Mouse (Mus musculus) forebrain, embryonic 10.5 days (tissue): ENCODE measurements around the gene Map3k3. TPM values are rescaled to one million over a fixed set of nuclear protein-coding genes. Genes with fewer than 3 reads are reported as not detected.
"Not testable (repeated sequence)": the region's sequence is repeated elsewhere in the genome, so short reads cannot be mapped to it uniquely, and the experiment has no call there.

Experiments
- DNase-seq: peaks from one replicate; pipeline ENCODE4 v3.0.0-alpha.2; 2017; ENCODE audit warnings: low spot score; ENCODE audit errors: extremely low spot score
- H3K27ac ChIP-seq: fragments of 300-500 bp; sonication (generic); 2 replicates; pipeline ENCODE4 v1.5.1; 2016; ENCODE audit warnings: mild to moderate bottlenecking
- H3K27me3 ChIP-seq: fragments of 300-500 bp; sonication (generic); 2 replicates; pipeline ENCODE4 v1.6.1; 2016; ENCODE audit warnings: mild to moderate bottlenecking; ENCODE audit not compliant: poor library complexity, severe bottlenecking
- H3K36me3 ChIP-seq: fragments of 300-500 bp; sonication (generic); replicated peaks from 2 replicates; pipeline ENCODE4 v1.6.1; 2016; ENCODE audit warnings: mild to moderate bottlenecking, moderate library complexity
- H3K4me1 ChIP-seq: fragments of 300-500 bp; sonication (generic); 2 replicates; pipeline ENCODE4 v1.6.1; 2016
- H3K4me3 ChIP-seq: fragments of 300-500 bp; sonication (generic); 2 replicates; pipeline ENCODE4 v1.5.1; 2016; ENCODE audit warnings: mild to moderate bottlenecking, moderate library complexity
- H3K9me3 ChIP-seq: fragments of 300-500 bp; sonication (generic); 2 replicates; pipeline ENCODE4 v1.6.1; 2016; ENCODE audit warnings: mild to moderate bottlenecking, moderate library complexity
- WGBS: fragments of 180-500 bp; shearing (Covaris S2); methylation state at CpG from one replicate; pipeline ENCODE4 v1.1.7; 2016; 5-methylcytosine and 5-hydroxymethylcytosine counted together
- polyA plus RNA-seq: library from polyadenylated mRNA; unstranded; fragments of >200 nt; fragmentation: Nextera tagmentation; extraction: Ambion mirVana; gene quantifications from 2 replicates; pipeline ENCODE4 v1.2.1, GENCODE M21; 2016

The Map3k3 gene
- polyA plus RNA-seq, 1 experiment from 2014 or later: 16.1 TPM

GRCm38 (mm10) chr11:106058020-106058419 lies 26.4 kb upstream of the Map3k3 start:
- no peaks in the 10 kb centered on the region for H3K9me3 ChIP-seq
- no peaks in the 10 kb centered on the region for H3K27me3 ChIP-seq
- no peak overlapping the region for H3K4me3 ChIP-seq
- 81% methylated on average over 8 of the region's 8 CpGs for WGBS
- no peak overlapping the region for H3K27ac ChIP-seq
- no peak for DNase-seq
- H3K4me1 ChIP-seq: no peaks in the 10 kb centered on the region
- H3K36me3 ChIP-seq: peaks cover 71% of the 10 kb centered on the region

GRCm38 (mm10) chr11:106060549-106060948 lies 23.9 kb upstream of the Map3k3 start:
- no peak overlapping the region for H3K27ac ChIP-seq
- no peaks in the 10 kb centered on the region for H3K4me1 ChIP-seq
- H3K36me3 ChIP-seq: peaks cover 46% of the 10 kb centered on the region
- H3K9me3 ChIP-seq: no peaks in the 10 kb centered on the region
- 93% methylated on average over 1 of the region's 1 CpGs for WGBS
- DNase-seq: no peak
- H3K27me3 ChIP-seq: no peaks in the 10 kb centered on the region
- H3K4me3 ChIP-seq: no peak overlapping the region

GRCm38 (mm10) chr11:106061311-106061710 lies 23.1 kb upstream of the Map3k3 start:
- no peaks in the 10 kb centered on the region for H3K27me3 ChIP-seq
- H3K27ac ChIP-seq: no peak overlapping the region
- DNase-seq: no peak
- H3K4me1 ChIP-seq: peaks cover under 1% of the 10 kb centered on the region
- no peaks in the 10 kb centered on the region for H3K9me3 ChIP-seq
- no peak overlapping the region for H3K4me3 ChIP-seq
- peaks cover 38% of the 10 kb centered on the region for H3K36me3 ChIP-seq
- 87% methylated on average over 1 of the region's 1 CpGs for WGBS

GRCm38 (mm10) chr11:106063756-106064155 lies 20.7 kb upstream of the Map3k3 start:
- Histone ChIP-seq H3K4me1 (peaks cover 14% of the 10 kb centered on the region), H3K4me3 (no peak overlapping the region), H3K36me3 (peaks cover 14% of the 10 kb centered on the region), H3K27ac (no peak overlapping the region), H3K27me3 (no peaks in the 10 kb centered on the region), H3K9me3 (no peaks in the 10 kb centered on the region)
- DNase-seq: no peak
- 84% methylated on average over 5 of the region's 5 CpGs for WGBS

GRCm38 (mm10) chr11:106065073-106065922 lies 19.1 kb upstream of the Map3k3 start:
- H3K36me3 ChIP-seq: peaks cover 8% of the 10 kb centered on the region
- H3K9me3 ChIP-seq: no peaks in the 10 kb centered on the region
- H3K4me1 ChIP-seq: peaks cover 14% of the 10 kb centered on the region
- H3K27me3 ChIP-seq: no peaks in the 10 kb centered on the region
- H3K4me3 ChIP-seq: peak overlapping the region; percentile 89
- 47% methylated on average over 18 of the region's 18 CpGs for WGBS
- peak overlapping the region; percentile 86; the same call in 1 of the 2 replicates for H3K27ac ChIP-seq
- DNase-seq: no peak

GRCm38 (mm10) chr11:106065923-106066571 lies 18.4 kb upstream of the Map3k3 start, which contains the start of gene Taco1:
Taco1 (plus strand) TSS chr11:106066061.
- under 1% methylated on average over 49 of the region's 49 CpGs for WGBS
- no peaks in the 10 kb centered on the region for H3K27me3 ChIP-seq
- peaks cover 14% of the 10 kb centered on the region for H3K36me3 ChIP-seq
- peak within 1 kb of the TSS; percentile 86 for H3K27ac ChIP-seq
- H3K4me1 ChIP-seq: peaks cover 14% of the 10 kb centered on the region
- peak; percentile 93 for DNase-seq
- no peaks in the 10 kb centered on the region for H3K9me3 ChIP-seq
- H3K4me3 ChIP-seq: peak within 1 kb of the TSS; percentile 89

- WGBS: 20% methylated on average over 23 of the region's 23 CpGs
- peak; percentile 71 for DNase-seq
- Histone ChIP-seq H3K4me1 (peaks cover 14% of the 10 kb centered on the region), H3K27ac (peak overlapping the region; percentile 86), H3K4me3 (peak overlapping the region; percentile 89), H3K36me3 (peaks cover 17% of the 10 kb centered on the region)
- H3K27me3 ChIP-seq, H3K9me3 ChIP-seq: not testable (repeated sequence)
Observed at GRCm38 (mm10) chr11:106066616-106067015, 17.8 kb upstream of the Map3k3 start.

GRCm38 (mm10) chr11:106073774-106074173 lies 10.6 kb upstream of the Map3k3 start:
- 89% methylated on average over 3 of the region's 3 CpGs for WGBS
- peaks cover 42% of the 10 kb centered on the region for H3K36me3 ChIP-seq

GRCm38 (mm10) chr11:106076321-106076720 lies 8.1 kb upstream of the Map3k3 start:
- Histone ChIP-seq H3K27me3 (no peaks in the 10 kb centered on the region), H3K36me3 (peaks cover 27% of the 10 kb centered on the region), H3K4me1 (no peaks in the 10 kb centered on the region), H3K27ac (no peak overlapping the region), H3K4me3 (no peak overlapping the region), H3K9me3 (no peaks in the 10 kb centered on the region)
- WGBS: 9% methylated on average over 4 of the region's 4 CpGs
- peak; percentile 75 for DNase-seq

More at GRCm38 (mm10) chr11:106073774-106074173, 10.6 kb upstream of the Map3k3 start:
- H3K27me3 ChIP-seq: no peaks in the 10 kb centered on the region
- no peak overlapping the region for H3K4me3 ChIP-seq
- no peak for DNase-seq
- no peaks in the 10 kb centered on the region for H3K9me3 ChIP-seq
- H3K4me1 ChIP-seq: no peaks in the 10 kb centered on the region
- no peak overlapping the region for H3K27ac ChIP-seq

GRCm38 (mm10) chr11:106084911-106085561 lies 623 bp downstream of the Map3k3 start:
- peak overlapping the region; percentile 98 for H3K4me3 ChIP-seq
- peak; percentile 79 for DNase-seq
- no peaks in the 10 kb centered on the region for H3K27me3 ChIP-seq
- no peaks in the 10 kb centered on the region for H3K9me3 ChIP-seq
- H3K4me1 ChIP-seq: peaks cover 24% of the 10 kb centered on the region
- H3K27ac ChIP-seq: peak overlapping the region; percentile 96
- H3K36me3 ChIP-seq: no peaks in the 10 kb centered on the region
- under 1% methylated on average over 61 of the region's 61 CpGs for WGBS

GRCm38 (mm10) chr11:106098223-106098622 lies 13.8 kb downstream of the Map3k3 start:
- peaks cover 32% of the 10 kb centered on the region for H3K36me3 ChIP-seq
- no peak for DNase-seq
- H3K9me3 ChIP-seq: no peaks in the 10 kb centered on the region
- H3K27ac ChIP-seq: no peak overlapping the region
- no peaks in the 10 kb centered on the region for H3K4me1 ChIP-seq
- 92% methylated on average over 1 of the region's 1 CpGs for WGBS
- H3K27me3 ChIP-seq: no peaks in the 10 kb centered on the region
- H3K4me3 ChIP-seq: no peak overlapping the region

- no peak for DNase-seq
- Histone ChIP-seq H3K9me3 (no peaks in the 10 kb centered on the region), H3K36me3 (peaks cover 36% of the 10 kb centered on the region), H3K27me3 (no peaks in the 10 kb centered on the region), H3K4me3 (no peak overlapping the region), H3K27ac (no peak overlapping the region), H3K4me1 (no peaks in the 10 kb centered on the region)
- WGBS: 89% methylated on average over 3 of the region's 3 CpGs
Observed at GRCm38 (mm10) chr11:106102866-106103265, 18.5 kb downstream of the Map3k3 start.
